Mouse (Mus musculus): ENCODE results near the gene Sgk2.
A peak's percentile ranks its signal among the peaks of the same experiment; 100 is the strongest.

GRCm38 (mm10) chr2:163054335-163054840 lies 67.3 kb downstream of the Sgk2 start, which contains the start of gene Mybl2:
- TF ChIP-seq CTCF (IDR thresholded peaks at IDR 0.05; ENCODE audit: control insufficient read depth, insufficient read depth, low read length) (no peak), POLR2A (IDR thresholded peaks at IDR 0.05; ENCODE audit: borderline replicate concordance, control insufficient read depth, low read depth, low read length) (peak; percentile 84; the same call in 1 of the 2 replicates)
